Comparison of ENCODE assay signal across 15 mouse cellular contexts in genomic region chr4:101654788-101655414, GRCm38 (mm10). TPM values are rescaled to one million over a fixed set of nuclear protein-coding genes. Genes with fewer than 3 reads are reported as not detected.
DNase-seq lines count a peak whose midpoint lies in the region; ATAC-seq and TF ChIP-seq lines count a peak whose summit lies in the region.
"Had no signal": no experiment of that assay in that cellular context is flagged by ENCODE, and none has a peak within 500 bp of the region (broad histone marks: within the 10 kb centered on the region; RNA-seq: fewer than 3 reads in every experiment).

No protein-coding gene starts in this region.

- TF ChIP-seq CTCF in MEL (IDR thresholded peaks at IDR 0.05 in 2 of 3, conservative IDR thresholded peaks at IDR 0.05 in 1 of 3; ENCODE audit: control insufficient read depth in 1 of 3, insufficient read depth in 1 of 3, low read depth in 2 of 3, low read length in 3 of 3, poor library complexity in 1 of 3, severe bottlenecking in 1 of 3) = no peak
- TF ChIP-seq CTCF in liver, embryonic 14.5 days (IDR thresholded peaks at IDR 0.05; ENCODE audit: low read depth) = no peak

- DNase-seq in heart, postnatal 10 days = no peak
- DNase-seq in MEL (ENCODE audit: low read depth, low spot score) = peak; percentile 92
- DNase-seq in liver, embryonic 14.5 days (ENCODE audit: low read depth in 3 of 3, low spot score in 3 of 3) = peak; percentile 79 to 84 (median 80)
- DNase-seq in left cerebral cortex, adult 11 months (ENCODE audit: low spot score) = no peak
- DNase-seq in lung, postnatal 10 days = no peak
- DNase-seq: adrenal gland, adult 2 months; cerebellum, adult 2 months; kidney, postnatal 10 days; thymus, postnatal 4 days had no signal

- H3K36me3 ChIP-seq in heart, embryonic 12.5 days = peaks cover 21% of the 10 kb centered on the region
- H3K36me3 ChIP-seq in MEL (ENCODE audit: control insufficient read depth in 1 of 2, insufficient read depth in 2 of 2, low read length in 2 of 2) = peaks cover 19 to 65% of the 10 kb centered on the region in 2 experiments
- peaks cover 18% of the 10 kb centered on the region for H3K36me3 ChIP-seq in embryonic facial prominence, embryonic 13.5 days
- H3K36me3 ChIP-seq in liver, embryonic 14.5 days (replicated peaks; ENCODE audit: control insufficient read depth, insufficient read depth, low read depth) = peaks cover 30% of the 10 kb centered on the region

- intact Hi-C loops in heart, postnatal 10 days (cut with DNase I) = loop anchor here (10.0 kb wide), 3 partner anchors 180 to 1000 kb away; no protein-coding TSS in a partner anchor

- no peak overlapping the region for H3K9ac ChIP-seq in heart, embryonic 12.5 days
- H3K9ac ChIP-seq in MEL (ENCODE audit: control insufficient read depth, low read depth, low read length, poor library complexity, severe bottlenecking) = peak overlapping the region; percentile 62
- no peak overlapping the region for H3K9ac ChIP-seq in embryonic facial prominence, embryonic 13.5 days
- H3K9ac ChIP-seq in liver, embryonic 14.5 days (replicated peaks) = peak overlapping the region; percentile 58
- H3K9ac ChIP-seq: midbrain, embryonic 15.5 days; neural tube, embryonic 13.5 days had no signal

- no peaks in the 10 kb centered on the region for H3K9me3 ChIP-seq in heart, embryonic 12.5 days (replicated peaks)
- no peaks in the 10 kb centered on the region for H3K9me3 ChIP-seq in MEL (replicated peaks; ENCODE audit: insufficient read depth, low read length)
- no peaks in the 10 kb centered on the region for H3K9me3 ChIP-seq in embryonic facial prominence, embryonic 13.5 days
- H3K9me3 ChIP-seq in liver, embryonic 14.5 days (ENCODE audit: control insufficient read depth, low read length) = no peaks in the 10 kb centered on the region
- H3K9me3 ChIP-seq: midbrain, embryonic 15.5 days; neural tube, embryonic 13.5 days had no signal

- H3K4me3 ChIP-seq in heart, embryonic 12.5 days = no peak overlapping the region
- H3K4me3 ChIP-seq in MEL (ENCODE audit: control insufficient read depth in 1 of 2, insufficient read depth in 1 of 2, low read depth in 2 of 2, low read length in 2 of 2) = peak overlapping the region in 1 of 2 experiments; percentile 4; a peak in 2 of 4 replicates
- no peak overlapping the region for H3K4me3 ChIP-seq in embryonic facial prominence, embryonic 13.5 days
- peak overlapping the region in 1 of 2 experiments; percentile 20; a peak in 2 of 4 replicates for H3K4me3 ChIP-seq in liver, embryonic 14.5 days (ENCODE audit: insufficient read depth in 1 of 2, low read depth in 2 of 2, low read length in 2 of 2)
- H3K4me3 ChIP-seq: midbrain, embryonic 15.5 days; neural tube, embryonic 13.5 days had no signal

- no peaks in the 10 kb centered on the region for H3K27me3 ChIP-seq in heart, embryonic 12.5 days (replicated peaks)
- H3K27me3 ChIP-seq in MEL (ENCODE audit: control insufficient read depth in 1 of 2, insufficient read depth in 2 of 2, low read length in 2 of 2) = no peaks in the 10 kb centered on the region
- no peaks in the 10 kb centered on the region for H3K27me3 ChIP-seq in embryonic facial prominence, embryonic 13.5 days
- no peaks in the 10 kb centered on the region for H3K27me3 ChIP-seq in liver, embryonic 14.5 days (ENCODE audit: control insufficient read depth, insufficient read depth, low read length)
- H3K27me3 ChIP-seq: midbrain, embryonic 15.5 days; neural tube, embryonic 13.5 days; Patski had no signal

- H3K27ac ChIP-seq in heart, embryonic 12.5 days (ENCODE audit: poor library complexity, severe bottlenecking) = no peak overlapping the region
- peak overlapping the region; percentile 99 for H3K27ac ChIP-seq in MEL (ENCODE audit: control insufficient read depth, low read depth, low read length)
- H3K27ac ChIP-seq in embryonic facial prominence, embryonic 13.5 days = peak overlapping the region; percentile 74; the same call in 1 of the 2 replicates
- H3K27ac ChIP-seq in liver, embryonic 14.5 days = peak overlapping the region; percentile 89
- H3K27ac ChIP-seq: midbrain, embryonic 15.5 days; neural tube, embryonic 13.5 days had no signal

- WGBS in heart, embryonic 12.5 days = 69% methylated on average over 4 of the region's 4 CpGs
- WGBS in embryonic facial prominence, embryonic 13.5 days = 65% methylated on average over 4 of the region's 4 CpGs
- WGBS in liver, embryonic 14.5 days (ENCODE audit: insufficient replicate concordance) = 26% methylated on average over 4 of the region's 4 CpGs

- peak; percentile 94 to 98 for TF ChIP-seq EP300 in MEL (IDR thresholded peaks at IDR 0.05; ENCODE audit: low read depth in 1 of 2, low read length in 2 of 2)
- TF ChIP-seq EP300 in liver, embryonic 14.5 days (IDR thresholded peaks at IDR 0.05; ENCODE audit: low read depth) = peak; percentile 96

- peaks cover 7% of the 10 kb centered on the region for H3K4me1 ChIP-seq in heart, embryonic 12.5 days (replicated peaks)
- peaks cover 41 to 55% of the 10 kb centered on the region in 2 experiments for H3K4me1 ChIP-seq in MEL (ENCODE audit: control insufficient read depth in 1 of 2, insufficient read depth in 2 of 2, low read length in 2 of 2)
- peaks cover 31% of the 10 kb centered on the region for H3K4me1 ChIP-seq in embryonic facial prominence, embryonic 13.5 days
- peaks cover 46 to 63% of the 10 kb centered on the region in 2 experiments for H3K4me1 ChIP-seq in liver, embryonic 14.5 days (replicated peaks; ENCODE audit: control insufficient read depth in 2 of 2, insufficient read depth in 2 of 2, low read length in 1 of 2)
- H3K4me1 ChIP-seq: midbrain, embryonic 15.5 days; neural tube, embryonic 13.5 days had no signal

- TF ChIP-seq POLR2A in MEL (IDR thresholded peaks at IDR 0.05; ENCODE audit: control insufficient read depth in 1 of 2, insufficient read depth in 1 of 2, low read depth in 1 of 2, low read length in 2 of 2, poor library complexity in 1 of 2) = no peak; a peak in 1 of 4 replicates

- peaks cover 33% of the 10 kb centered on the region for H3K79me2 ChIP-seq in MEL (ENCODE audit: control insufficient read depth, insufficient read depth, low read length, poor library complexity)

- TF ChIP-seq RAD21 in MEL (IDR thresholded peaks at IDR 0.05; ENCODE audit: low read depth, low read length) = no peak

- peak; percentile 53; the same call in 1 of the 2 replicates for ATAC-seq in heart, embryonic 12.5 days (ENCODE audit: insufficient number of reproducible peaks, low FRiP score)
- no peak for ATAC-seq in embryonic facial prominence, embryonic 13.5 days (ENCODE audit: insufficient number of reproducible peaks, insufficient read depth, low FRiP score, low TSS enrichment, low read depth)
- ATAC-seq in liver, embryonic 14.5 days (ENCODE audit: insufficient read depth) = peak; percentile 95
- ATAC-seq in frontal cortex, adult (ENCODE audit: low TSS enrichment) = no peak
- ATAC-seq: midbrain, embryonic 15.5 days; Patski had no signal

- H3K4me2 ChIP-seq in heart, embryonic 12.5 days = no peak overlapping the region
- H3K4me2 ChIP-seq in embryonic facial prominence, embryonic 13.5 days = 0 out of 2 replicates have a peak overlapping the region, but pooled peaks have one; percentile 24
- H3K4me2 ChIP-seq in liver, embryonic 14.5 days (ENCODE audit: low read depth) = peak overlapping the region; percentile 69
- H3K4me2 ChIP-seq: midbrain, embryonic 15.5 days; neural tube, embryonic 13.5 days had no signal

TF ChIP-seq in MEL, 35 proteins besides CTCF, POLR2A, EP300 and RAD21 (continues in another document):
- no peak for TF ChIP-seq ZNF384 (IDR thresholded peaks at IDR 0.05; ENCODE audit: low read depth, low read length)
- 0 out of 2 replicates have a peak, but pooled peaks have one; percentile 29 for TF ChIP-seq HCFC1 (IDR thresholded peaks at IDR 0.05; ENCODE audit: low read depth, low read length)
- TF ChIP-seq CHD1 (IDR thresholded peaks at IDR 0.05; ENCODE audit: low read depth, low read length) = peak; percentile 96; the same call in 1 of the 2 replicates
- peak; percentile 91 for TF ChIP-seq SIN3A (IDR thresholded peaks at IDR 0.05; ENCODE audit: low read length)
- TF ChIP-seq ETS1 (IDR thresholded peaks at IDR 0.05; ENCODE audit: low read depth, low read length) = peak; percentile 93
- TF ChIP-seq ZMIZ1 (IDR thresholded peaks at IDR 0.05; ENCODE audit: low read depth, low read length) = no peak
- 0 out of 2 replicates have a peak, but pooled peaks have one; percentile 47 for TF ChIP-seq MAZ (IDR thresholded peaks at IDR 0.05; ENCODE audit: low read depth, low read length)
- no peak for TF ChIP-seq BHLHE40 (IDR thresholded peaks at IDR 0.05; ENCODE audit: borderline replicate concordance, low read depth, low read length)
- TF ChIP-seq ELF1 (IDR thresholded peaks at IDR 0.05; ENCODE audit: low read depth, low read length) = peak; percentile 67
- TF ChIP-seq TCF12 (IDR thresholded peaks at IDR 0.05; ENCODE audit: low read depth, low read length) = peak; percentile 95
- no peak for TF ChIP-seq ZKSCAN1 (IDR thresholded peaks at IDR 0.05; ENCODE audit: low read depth, low read length)
- peak; percentile 5 for TF ChIP-seq MAX (IDR thresholded peaks at IDR 0.05; ENCODE audit: low read length)
- TF ChIP-seq SMC3 (IDR thresholded peaks at IDR 0.05; ENCODE audit: low read depth, low read length) = no peak
- no peak; the same call in 1 of the 2 replicates for TF ChIP-seq KAT2A (conservative IDR thresholded peaks at IDR 0.05; ENCODE audit: low read depth, low read length)
- TF ChIP-seq POLR2AphosphoS2 (IDR thresholded peaks at IDR 0.05; ENCODE audit: low read length) = peak; percentile 57
- TF ChIP-seq ZC3H11A (IDR thresholded peaks at IDR 0.05; ENCODE audit: low read depth, low read length) = no peak
- no peak; the same call in 1 of the 2 replicates for TF ChIP-seq MAFK (IDR thresholded peaks at IDR 0.05; ENCODE audit: borderline replicate concordance, low read depth, low read length)
- 0 out of 2 replicates have a peak, but pooled peaks have one; percentile 6 for TF ChIP-seq MYC (IDR thresholded peaks at IDR 0.05; ENCODE audit: low read depth, low read length)
- TF ChIP-seq TBP (IDR thresholded peaks at IDR 0.05; ENCODE audit: low read depth, low read length) = 0 out of 2 replicates have a peak, but pooled peaks have one; percentile 27
- no peak for TF ChIP-seq USF1 (IDR thresholded peaks at IDR 0.05; ENCODE audit: low read depth, low read length)

RNA-seq across cellular contexts. Expression of gene Leprot, which starts 7.4 kb away (rescaled TPM):
- 78.2 and 80.0 TPM in 2 replicates for polyA plus RNA-seq in heart, embryonic 12.5 days (2016; fragmentation: Nextera tagmentation; extraction: Ambion mirVana)
- total RNA-seq in heart, postnatal 10 days (2021) = 10 to 100 TPM; 48.3 to 53.3 TPM
- 39.6 and 51.7 TPM in 2 replicates for total RNA-seq in MEL (2012; rRNA removed)
- 10 to 100 TPM in 1 of 2 experiments, not detected in 1; 51.5 TPM for polyA plus RNA-seq in MEL (2012; ENCODE audit: insufficient read depth in 1 of 2, insufficient read length in 2 of 2, low read depth in 1 of 2, low replicate concordance in 2 of 2, missing spikeins in 1 of 2)
- polyA plus RNA-seq in embryonic facial prominence, embryonic 13.5 days (2015; fragmentation: Nextera tagmentation; extraction: Ambion mirVana) = 93.7 and 94.0 TPM in 2 replicates
- polyA plus RNA-seq in liver, embryonic 14.5 days (2012; rRNA removed) = 35.5 and 43.7 TPM in 2 replicates
- polyA plus RNA-seq in liver, embryonic 14.5 days (2014; fragmentation: Nextera tagmentation; extraction: Ambion mirVana) = 51.1 and 55.6 TPM in 2 replicates

Comparison
In these comparisons a context has a peak if more than half of its experiments do, and no peak if none do; other contexts are left out.
1. ATAC-seq: peak in heart, embryonic 12.5 days (single experiment) and liver, embryonic 14.5 days (single experiment); none in embryonic facial prominence, embryonic 13.5 days (single experiment) and frontal cortex, adult (single experiment).
2. H3K9ac ChIP-seq: peak in MEL (single experiment) and liver, embryonic 14.5 days (single experiment); none in heart, embryonic 12.5 days (single experiment) and embryonic facial prominence, embryonic 13.5 days (single experiment).
3. DNase-seq: peak in MEL (single experiment) and liver, embryonic 14.5 days (3 of 3); none in heart, postnatal 10 days (0 of 2), left cerebral cortex, adult 11 months (single experiment) and lung, postnatal 10 days (single experiment).